Mouse (Mus musculus) intestine, embryonic 16.5 days (tissue): Measurements from ENCODE around the gene Strip2. TPM values are rescaled to one million over a fixed set of nuclear protein-coding genes. Genes with fewer than 3 reads are reported as not detected.

ENCODE experiments used
- ATAC-seq: fragments of 200-750 bp; cut with Nextera tagmentation; 2 replicates; pipeline ENCODE4 v1.8.0; 2017; ENCODE audit warnings: moderate TSS enrichment, moderate library complexity
- H3K27ac ChIP-seq: fragments of 300-500 bp; sonication (generic); 2 replicates; pipeline ENCODE4 v1.5.1; 2014; ENCODE audit warnings: mild to moderate bottlenecking, low read length
- H3K27me3 ChIP-seq: fragments of 300-500 bp; sonication (generic); replicated peaks from 2 replicates; pipeline ENCODE4 v1.6.1; 2014; ENCODE audit warnings: low read length, control low read depth, mixed read lengths; ENCODE audit not compliant: control insufficient read depth, insufficient read depth
- H3K36me3 ChIP-seq: fragments of 300-500 bp; sonication (generic); 2 replicates; pipeline ENCODE4 v1.6.1; 2014; ENCODE audit warnings: low read length, control low read depth; ENCODE audit not compliant: control insufficient read depth, insufficient read depth
- H3K4me1 ChIP-seq: fragments of 300-500 bp; sonication (generic); 2 replicates; pipeline ENCODE4 v1.6.1; 2014; ENCODE audit warnings: low read length, control low read depth, mixed read lengths; ENCODE audit not compliant: control insufficient read depth, insufficient read depth
- H3K4me2 ChIP-seq: fragments of 300-500 bp; sonication (generic); 2 replicates; pipeline ENCODE4 v1.6.1; 2014; ENCODE audit warnings: low read depth, low read length, control low read depth
- H3K4me3 ChIP-seq: fragments of 300-500 bp; sonication (generic); 2 replicates; pipeline ENCODE4 v1.5.1; 2014; ENCODE audit warnings: mild to moderate bottlenecking, low read length
- H3K9ac ChIP-seq: fragments of 300-500 bp; sonication (generic); 2 replicates; pipeline ENCODE4 v1.6.1; 2014; ENCODE audit warnings: low read depth, low read length
- H3K9me3 ChIP-seq: fragments of 300-500 bp; sonication (generic); 2 replicates; pipeline ENCODE4 v1.6.1; 2016; ENCODE audit warnings: low read length, control low read depth; ENCODE audit not compliant: control insufficient read depth
- WGBS: fragments of 180-500 bp; shearing (Covaris S2); extraction: QIAGEN DNeasy Blood & Tissue Kit; methylation state at CpG from one replicate; pipeline ENCODE4 v1.1.7; 2014; 5-methylcytosine and 5-hydroxymethylcytosine counted together
- polyA plus RNA-seq: library from polyadenylated mRNA; unstranded; fragments of >200 nt; fragmentation: Nextera tagmentation; extraction: Ambion mirVana; gene quantifications from 2 replicates; pipeline ENCODE4 v1.2.1, GENCODE M21; 2015

Strip2 gene
- polyA plus RNA-seq, 1 experiment from 2014 or later: 0.54 TPM

DNA sequence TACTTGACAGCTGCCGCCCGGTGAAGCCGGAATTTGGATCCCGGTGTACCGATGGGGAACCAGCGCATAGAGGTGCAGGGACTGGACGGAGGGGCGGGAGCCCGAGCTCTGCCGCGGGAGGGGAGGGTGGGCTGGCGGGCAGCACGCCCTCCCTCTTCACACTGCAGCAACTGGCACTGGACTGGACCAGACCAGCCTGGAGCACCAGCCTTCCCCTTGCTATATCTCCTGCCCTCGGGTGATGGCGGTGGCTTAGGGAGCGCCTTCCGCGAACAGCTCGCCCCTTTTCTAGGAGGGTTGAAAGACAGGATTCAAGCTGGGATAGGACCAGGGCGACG is 540 bp downstream of the Strip2 start:
- peak; percentile 49 for ATAC-seq
- under 1% methylated on average over 21 of the region's 21 CpGs for WGBS
- H3K4me1 ChIP-seq: no peaks in the 10 kb centered on the region
- no peaks in the 10 kb centered on the region for H3K9me3 ChIP-seq
- no peaks in the 10 kb centered on the region; the same call in 1 of the 2 replicates for H3K27me3 ChIP-seq
- H3K4me3 ChIP-seq: peak overlapping the region; percentile 76
- H3K27ac ChIP-seq: no peak overlapping the region
- no peaks in the 10 kb centered on the region for H3K36me3 ChIP-seq
- peak overlapping the region; percentile 100 for H3K4me2 ChIP-seq
- peak overlapping the region; percentile 67 for H3K9ac ChIP-seq

DNA sequence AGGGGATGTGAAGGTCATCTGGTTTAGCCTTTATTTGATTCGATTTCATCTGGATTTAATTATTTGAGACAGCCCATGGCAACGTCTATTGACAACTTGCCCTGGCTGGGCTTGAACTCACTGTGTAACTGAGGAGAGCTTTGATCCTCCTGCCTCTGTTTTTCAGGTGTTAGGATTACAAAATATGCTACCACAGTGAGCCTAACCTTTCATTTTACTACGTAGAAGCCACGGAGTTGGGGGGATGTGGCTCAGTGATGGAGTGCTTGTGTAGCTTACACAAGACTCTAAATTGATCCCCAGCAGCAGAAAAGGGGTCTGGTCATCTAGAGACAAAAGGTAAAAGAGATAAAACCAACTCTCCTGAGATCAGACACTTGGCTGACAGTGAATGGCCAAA is 1.1 kb downstream of the Strip2 start:
- Histone ChIP-seq H3K27me3 (no peaks in the 10 kb centered on the region; the same call in 1 of the 2 replicates), H3K4me2 (peak overlapping the region; percentile 100), H3K9me3 (no peaks in the 10 kb centered on the region), H3K4me1 (no peaks in the 10 kb centered on the region), H3K27ac (no peak overlapping the region), H3K36me3 (no peaks in the 10 kb centered on the region), H3K9ac (no peak overlapping the region), H3K4me3 (no peak overlapping the region)
- WGBS: 50% methylated on average over 4 of the region's 4 CpGs
- no peak for ATAC-seq

DNA sequence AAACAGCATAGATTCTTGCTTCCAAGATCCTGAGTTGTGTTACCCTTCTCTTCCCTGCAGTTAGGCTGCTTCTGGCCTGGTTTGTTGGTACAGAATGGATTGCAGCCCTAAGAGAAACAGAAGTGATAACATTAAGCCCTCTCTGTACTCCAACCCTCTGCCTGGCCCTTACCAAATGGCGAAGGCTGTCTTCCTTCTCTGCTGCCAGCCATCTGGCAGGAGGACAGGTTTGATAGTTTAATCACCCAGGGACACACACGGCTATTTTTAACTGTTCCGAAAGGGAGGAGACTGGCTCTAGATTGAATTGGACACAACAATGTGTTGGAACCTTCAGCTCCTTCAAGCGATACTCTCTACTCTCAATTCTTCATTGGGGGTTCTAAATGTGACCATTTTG is 6.7 kb downstream of the Strip2 start:
- H3K36me3 ChIP-seq: no peaks in the 10 kb centered on the region
- 68% methylated on average over 4 of the region's 4 CpGs for WGBS
- no peak overlapping the region for H3K4me2 ChIP-seq
- H3K9me3 ChIP-seq: no peaks in the 10 kb centered on the region
- H3K27me3 ChIP-seq: no peaks in the 10 kb centered on the region
- ATAC-seq: no peak
- no peak overlapping the region for H3K27ac ChIP-seq
- H3K9ac ChIP-seq: no peak overlapping the region
- no peaks in the 10 kb centered on the region for H3K4me1 ChIP-seq
- no peak overlapping the region for H3K4me3 ChIP-seq

DNA sequence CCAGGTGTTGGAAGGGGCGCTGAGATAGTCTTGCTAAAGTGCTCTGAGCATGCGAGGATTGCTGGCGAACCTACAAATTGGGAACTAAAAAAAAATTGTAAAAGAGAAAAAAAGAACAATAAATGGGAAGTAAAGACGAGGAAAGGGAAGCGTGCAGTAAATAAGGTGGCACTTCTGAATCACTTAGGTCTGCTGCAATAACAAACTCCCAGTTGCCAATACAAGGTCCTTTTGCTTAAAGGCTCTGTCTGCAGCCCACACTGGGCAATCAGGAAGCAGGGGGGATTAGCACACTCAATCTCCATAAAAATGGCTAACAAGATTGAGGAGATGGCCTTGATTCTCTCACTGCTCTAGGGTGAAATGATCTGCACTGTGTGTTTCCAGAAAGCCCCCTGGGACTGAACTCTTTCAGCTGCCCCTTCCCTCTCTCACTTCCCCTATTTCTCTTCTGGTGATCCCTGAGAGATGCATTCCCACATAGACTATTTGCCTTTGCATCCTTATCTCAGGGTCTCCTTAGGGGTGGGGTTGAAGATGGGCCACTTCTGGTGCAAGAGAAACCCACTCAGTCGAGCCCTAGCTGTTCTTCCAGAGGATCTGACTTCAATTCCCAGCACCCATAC is 8.9 kb downstream of the Strip2 start:
- H3K27me3 ChIP-seq: no peaks in the 10 kb centered on the region
- H3K36me3 ChIP-seq: no peaks in the 10 kb centered on the region
- H3K27ac ChIP-seq: no peak overlapping the region
- H3K9ac ChIP-seq: no peak overlapping the region
- H3K4me1 ChIP-seq: no peaks in the 10 kb centered on the region
- no peak overlapping the region for H3K4me3 ChIP-seq
- H3K9me3 ChIP-seq: no peaks in the 10 kb centered on the region
- ATAC-seq: no peak
- H3K4me2 ChIP-seq: no peak overlapping the region
- 72% methylated on average over 6 of the region's 6 CpGs for WGBS

DNA sequence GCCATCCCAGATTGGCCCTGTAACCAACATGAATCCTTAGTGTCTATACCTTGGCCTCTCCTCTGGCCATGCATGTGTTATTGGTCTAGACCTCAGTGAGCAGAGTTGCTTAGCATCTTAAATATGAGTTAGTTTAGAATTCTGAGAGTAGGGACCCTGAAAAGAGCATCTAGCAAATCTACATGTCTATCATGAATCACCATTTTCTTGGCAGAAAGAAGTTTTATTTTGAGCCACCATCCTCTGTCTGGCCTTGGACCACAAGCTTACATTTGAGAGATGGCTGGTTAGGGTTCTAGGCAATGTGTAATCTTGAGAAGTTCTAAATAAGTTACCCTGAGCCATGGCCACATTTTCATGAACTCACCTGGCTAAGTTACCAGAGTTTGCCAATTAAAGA is 13.3 kb downstream of the Strip2 start:
- Histone ChIP-seq H3K4me3 (no peak overlapping the region), H3K4me1 (no peaks in the 10 kb centered on the region), H3K9me3 (no peaks in the 10 kb centered on the region), H3K27ac (no peak overlapping the region), H3K27me3 (no peaks in the 10 kb centered on the region), H3K4me2 (no peak overlapping the region), H3K36me3 (no peaks in the 10 kb centered on the region), H3K9ac (no peak overlapping the region)
- no peak for ATAC-seq

DNA sequence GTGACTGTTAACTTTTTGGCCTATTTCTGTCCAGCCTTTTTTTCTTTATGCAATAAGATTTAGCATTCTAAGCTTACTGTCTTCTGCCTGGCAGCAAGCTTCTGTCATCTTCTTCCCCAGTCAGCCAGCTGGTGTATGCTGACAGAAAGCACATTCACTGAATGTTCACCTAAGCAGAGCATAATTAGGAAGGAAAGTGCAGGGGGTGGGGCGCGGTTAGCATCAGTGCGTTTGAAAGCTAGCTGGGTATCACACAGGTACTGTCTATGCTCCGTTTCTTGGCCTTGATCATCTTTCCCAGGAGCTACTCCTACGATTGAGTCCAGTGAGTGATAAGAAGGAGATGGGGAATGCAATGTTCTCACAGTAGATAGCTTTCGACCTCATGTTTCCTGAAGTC is 13.9 kb downstream of the Strip2 start:
- 80% methylated on average over 6 of the region's 6 CpGs for WGBS

DNA sequence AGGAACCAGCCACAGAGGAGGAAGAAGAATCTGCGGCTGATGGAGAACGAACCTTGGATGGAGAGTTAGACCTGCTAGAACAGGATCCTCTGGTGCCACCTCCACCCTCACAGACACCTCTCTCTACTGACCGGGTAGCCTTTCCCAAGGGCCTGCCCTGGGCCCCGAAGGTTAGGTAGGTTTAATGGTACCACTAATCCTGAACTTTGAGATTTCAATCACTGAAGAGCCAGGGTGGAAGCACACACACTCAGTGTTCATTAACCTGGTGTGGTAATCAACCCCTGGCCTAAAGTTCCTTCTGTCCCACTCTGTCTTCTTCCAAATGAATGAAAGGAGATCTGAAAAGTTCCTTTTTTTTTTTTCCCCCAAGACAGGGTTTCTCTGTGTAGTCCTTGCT is 14.4 kb downstream of the Strip2 start:
- Histone ChIP-seq H3K36me3 (no peaks in the 10 kb centered on the region), H3K27ac (no peak overlapping the region), H3K4me1 (no peaks in the 10 kb centered on the region), H3K27me3 (no peaks in the 10 kb centered on the region), H3K4me2 (no peak overlapping the region), H3K9ac (no peak overlapping the region), H3K9me3 (no peaks in the 10 kb centered on the region), H3K4me3 (no peak overlapping the region)
- no peak for ATAC-seq
- 88% methylated on average over 4 of the region's 4 CpGs for WGBS

More for the DNA sequence above, 13.9 kb downstream of the Strip2 start:
- no peak for ATAC-seq
- no peaks in the 10 kb centered on the region for H3K27me3 ChIP-seq
- H3K9me3 ChIP-seq: no peaks in the 10 kb centered on the region
- no peak overlapping the region for H3K4me2 ChIP-seq
- no peaks in the 10 kb centered on the region for H3K4me1 ChIP-seq
- no peak overlapping the region for H3K27ac ChIP-seq
- no peak overlapping the region for H3K9ac ChIP-seq
- H3K36me3 ChIP-seq: no peaks in the 10 kb centered on the region
- no peak overlapping the region for H3K4me3 ChIP-seq

DNA sequence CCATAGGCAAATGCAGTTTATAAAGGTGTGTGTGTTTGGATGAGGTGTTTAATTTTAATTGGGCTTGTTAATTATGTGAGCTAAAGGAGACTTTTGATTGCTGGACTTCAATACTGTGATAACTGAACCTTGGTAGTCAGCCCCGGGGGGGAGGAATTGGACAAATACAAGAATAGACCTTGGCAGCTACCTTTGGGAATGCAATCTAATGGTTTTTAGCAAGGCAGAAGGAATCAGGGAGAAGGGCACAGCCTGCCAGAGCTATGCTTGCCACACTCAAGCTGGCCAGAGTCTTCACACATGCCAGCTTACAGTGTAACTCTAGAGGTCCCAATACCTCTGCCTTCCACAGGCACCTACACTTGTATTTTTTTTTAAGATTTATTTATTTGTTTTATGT is 18.9 kb downstream of the Strip2 start:
- H3K4me2 ChIP-seq: no peak overlapping the region
- no peak overlapping the region for H3K4me3 ChIP-seq
- H3K9me3 ChIP-seq: no peaks in the 10 kb centered on the region
- no peak overlapping the region for H3K27ac ChIP-seq
- H3K36me3 ChIP-seq: no peaks in the 10 kb centered on the region
- H3K9ac ChIP-seq: no peak overlapping the region
- WGBS: 92% methylated on average over 1 of the region's 1 CpGs
- ATAC-seq: no peak
- H3K4me1 ChIP-seq: no peaks in the 10 kb centered on the region
- no peaks in the 10 kb centered on the region for H3K27me3 ChIP-seq

DNA sequence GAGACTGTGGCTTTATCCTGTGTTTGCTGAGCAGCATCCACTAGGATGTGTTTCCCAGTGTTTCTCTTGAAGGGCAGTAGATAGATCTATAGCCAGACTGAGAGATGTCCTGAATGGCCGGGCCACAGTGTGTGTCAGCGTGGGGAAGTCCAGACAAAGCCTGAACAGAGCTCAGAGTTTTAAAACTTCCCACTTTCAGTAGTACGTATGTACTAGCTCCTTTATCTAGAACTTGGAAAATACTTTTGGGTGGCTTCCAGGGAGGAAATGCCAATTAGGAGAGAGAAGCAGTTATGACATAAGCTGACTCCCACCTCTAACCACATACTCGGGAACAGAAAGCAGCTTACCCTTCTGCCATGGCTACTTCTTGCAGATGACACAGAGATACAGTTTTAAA is 23.6 kb downstream of the Strip2 start:
- H3K36me3 ChIP-seq: no peaks in the 10 kb centered on the region
- no peak for ATAC-seq
- no peaks in the 10 kb centered on the region for H3K9me3 ChIP-seq
- 63% methylated on average over 4 of the region's 4 CpGs for WGBS
- H3K27ac ChIP-seq: no peak overlapping the region
- no peaks in the 10 kb centered on the region for H3K27me3 ChIP-seq
- no peak overlapping the region for H3K9ac ChIP-seq
- H3K4me3 ChIP-seq: no peak overlapping the region
- H3K4me1 ChIP-seq: no peaks in the 10 kb centered on the region
- H3K4me2 ChIP-seq: no peak overlapping the region

DNA sequence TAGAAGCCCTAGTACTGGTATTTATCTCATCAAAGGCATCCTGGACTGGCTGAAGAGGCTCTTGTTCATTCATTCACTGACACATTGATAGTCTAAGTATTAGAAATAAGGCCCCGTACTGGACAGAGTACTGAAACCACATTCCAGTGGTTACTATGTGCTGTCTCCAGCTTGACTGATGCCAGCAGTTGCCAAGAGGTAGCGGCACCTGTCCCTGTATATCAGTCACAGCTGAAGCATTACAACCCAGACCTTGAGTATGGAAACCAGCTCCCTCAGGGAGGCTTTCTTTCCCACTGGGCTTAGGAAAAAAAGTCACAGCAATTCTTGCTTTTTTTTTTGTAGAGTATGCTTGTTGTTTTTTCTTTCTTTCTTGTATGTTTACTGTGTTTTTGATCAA is 24.2 kb downstream of the Strip2 start:
- Histone ChIP-seq H3K4me3 (no peak overlapping the region), H3K27ac (no peak overlapping the region), H3K4me1 (no peaks in the 10 kb centered on the region), H3K36me3 (no peaks in the 10 kb centered on the region), H3K27me3 (no peaks in the 10 kb centered on the region), H3K9ac (no peak overlapping the region), H3K4me2 (no peak overlapping the region), H3K9me3 (no peaks in the 10 kb centered on the region)
- 87% methylated on average over 2 of the region's 2 CpGs for WGBS
- ATAC-seq: no peak
